In the genomic region with DNA sequence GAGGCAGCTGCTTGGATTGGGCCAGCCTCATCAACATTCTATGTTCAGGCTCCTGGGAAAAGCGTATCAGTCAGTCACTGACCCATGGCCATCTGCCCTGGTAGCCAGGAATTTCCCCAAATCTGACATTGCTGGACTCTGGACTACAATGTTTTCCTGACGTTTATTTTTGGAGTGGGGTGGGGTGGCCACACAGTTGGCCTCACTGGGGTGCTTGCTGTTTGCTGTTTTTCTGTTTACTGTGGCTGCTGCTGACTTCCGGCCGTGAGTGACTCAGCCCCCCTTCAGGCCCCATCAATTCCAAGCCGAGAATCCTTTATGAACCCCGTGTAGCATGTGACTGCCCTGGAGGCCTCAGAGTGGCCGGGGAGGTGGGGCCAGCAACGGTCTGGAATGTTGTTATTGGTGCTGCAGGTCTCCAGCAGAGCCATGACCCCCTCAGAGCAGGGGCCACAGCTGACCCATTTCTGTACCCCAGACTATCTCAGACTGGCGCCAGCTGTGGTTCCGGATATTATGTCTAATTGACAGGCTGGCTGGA, we compare ENCODE assay signal across 8 mouse cellular contexts. TPM values are rescaled to one million over a fixed set of nuclear protein-coding genes. Genes with fewer than 3 reads are reported as not detected.
DNase-seq lines count a peak whose midpoint lies in the region; ATAC-seq and TF ChIP-seq lines count a peak whose summit lies in the region.

No protein-coding gene starts in this region.

- intact Hi-C loops in left cerebral cortex, adult 2 months (cut with DNase I) = loop anchor here (5.0 kb wide), 1 partner anchor 104 kb away; no protein-coding TSS in a partner anchor

- H3K4me2 ChIP-seq in heart, embryonic 14.5 days (ENCODE audit: low read length) = peak overlapping the region; percentile 23
- no peak overlapping the region for H3K4me2 ChIP-seq in neural tube, embryonic 13.5 days

- no peaks in the 10 kb centered on the region for H3K9me3 ChIP-seq in heart, embryonic 14.5 days (ENCODE audit: control insufficient read depth, low read length)
- no peaks in the 10 kb centered on the region for H3K9me3 ChIP-seq in limb, embryonic 10.5 days (replicated peaks)
- no peaks in the 10 kb centered on the region for H3K9me3 ChIP-seq in neural tube, embryonic 13.5 days

- H3K9ac ChIP-seq in heart, embryonic 14.5 days (ENCODE audit: low read length) = peak overlapping the region; percentile 25; the same call in 1 of the 2 replicates
- no peak overlapping the region for H3K9ac ChIP-seq in neural tube, embryonic 13.5 days

- peak overlapping the region; percentile 17 to 56; a peak in 3 of 4 replicates for H3K27ac ChIP-seq in heart, embryonic 14.5 days (replicated peaks in 1 of 2; ENCODE audit: control insufficient read depth in 1 of 2, insufficient read depth in 1 of 2, low read depth in 2 of 2, low read length in 2 of 2)
- peak overlapping the region; percentile 53 for H3K27ac ChIP-seq in limb, embryonic 10.5 days
- 0 out of 2 replicates have a peak overlapping the region, but pooled peaks have one; percentile 46 for H3K27ac ChIP-seq in neural tube, embryonic 13.5 days (replicated peaks)
- no peak overlapping the region for H3K27ac ChIP-seq in left cerebral cortex, adult 2 months

- no peak overlapping the region for H3K4me3 ChIP-seq in heart, embryonic 14.5 days (ENCODE audit: control insufficient read depth in 1 of 2, insufficient read depth in 1 of 2, low read depth in 1 of 2, low read length in 2 of 2)
- no peak overlapping the region for H3K4me3 ChIP-seq in limb, embryonic 10.5 days
- H3K4me3 ChIP-seq in neural tube, embryonic 13.5 days = no peak overlapping the region
- H3K4me3 ChIP-seq in left cerebral cortex, adult 2 months = no peak overlapping the region

- WGBS in heart, embryonic 14.5 days = 23% methylated on average over 10 of the region's 10 CpGs
- 39% methylated on average over 10 of the region's 10 CpGs for WGBS in limb, embryonic 10.5 days
- 24% methylated on average over 10 of the region's 10 CpGs for WGBS in neural tube, embryonic 13.5 days

- TF ChIP-seq CTCF in left cerebral cortex, adult 2 months (IDR thresholded peaks at IDR 0.05) = no peak

- peak; percentile 66 for DNase-seq in 416B (ENCODE audit: low read depth)
- DNase-seq in Muller cell, postnatal 12 days (ENCODE audit: inconsistent ontology term) = peak; percentile 94
- peak; percentile 42 for DNase-seq in limb, embryonic 10.5 days (ENCODE audit: low spot score)
- DNase-seq in gastrocnemius, adult 18-20 months (ENCODE audit: low spot score) = no peak
- DNase-seq in left cerebral cortex, adult 2 months (ENCODE audit: extremely low spot score in 1 of 2, low spot score in 2 of 2) = no peak
- DNase-seq in cerebellum, adult 11 months = no peak

- peaks cover 16 to 23% of the 10 kb centered on the region in 2 experiments for H3K4me1 ChIP-seq in heart, embryonic 14.5 days (ENCODE audit: control insufficient read depth in 2 of 2, insufficient read depth in 2 of 2, low read length in 2 of 2)
- H3K4me1 ChIP-seq in limb, embryonic 10.5 days = peaks cover 45% of the 10 kb centered on the region
- H3K4me1 ChIP-seq in neural tube, embryonic 13.5 days (replicated peaks) = peaks cover 32% of the 10 kb centered on the region

- no peaks in the 10 kb centered on the region for H3K36me3 ChIP-seq in heart, embryonic 14.5 days (ENCODE audit: control insufficient read depth, insufficient read depth, low read length)
- H3K36me3 ChIP-seq in limb, embryonic 10.5 days = peaks cover under 1% of the 10 kb centered on the region; the same call in 1 of the 2 replicates
- no peaks in the 10 kb centered on the region for H3K36me3 ChIP-seq in neural tube, embryonic 13.5 days

- ATAC-seq in heart, embryonic 14.5 days (ENCODE audit: insufficient number of reproducible peaks, insufficient read depth, low FRiP score, low read depth) = no peak; the same call in 1 of the 2 replicates
- ATAC-seq in neural tube, embryonic 13.5 days (ENCODE audit: low read depth) = peak; percentile 10; the same call in 1 of the 2 replicates

- H3K27me3 ChIP-seq in heart, embryonic 14.5 days (ENCODE audit: control insufficient read depth, insufficient read depth, low read length) = no peaks in the 10 kb centered on the region
- 0 out of 2 replicates have a peak, but pooled peaks cover 3% of the 10 kb centered on the region for H3K27me3 ChIP-seq in limb, embryonic 10.5 days (ENCODE audit: low read depth, poor library complexity, severe bottlenecking)
- peaks cover 32% of the 10 kb centered on the region for H3K27me3 ChIP-seq in neural tube, embryonic 13.5 days

RNA-seq across cellular contexts. Expression of a gene that starts 2.5 kb away (rescaled TPM):
- 20.0 and 24.0 TPM in 2 replicates for polyA plus RNA-seq in heart, embryonic 14.5 days (2014; fragmentation: Nextera tagmentation; extraction: Ambion mirVana)
- 24.7 and 32.9 TPM in 2 replicates for polyA plus RNA-seq in limb, embryonic 10.5 days (2016; fragmentation: Nextera tagmentation; extraction: Ambion mirVana)
- 8.5 and 10.1 TPM in 2 replicates for polyA plus RNA-seq in neural tube, embryonic 13.5 days (2015; fragmentation: Nextera tagmentation; extraction: Ambion mirVana)
- total RNA-seq in gastrocnemius, adult 18-20 months (2021) = under 1 TPM; 0.27 to 0.31 TPM
- 1 to 10 TPM in 1 of 2 experiments, under 1 TPM in 1; 0.75 to 1.2 TPM for total RNA-seq in left cerebral cortex, adult 2 months (2021)

RNA-seq across cellular contexts. Expression of a gene that starts 35.6 kb away (rescaled TPM):
- polyA plus RNA-seq in heart, embryonic 14.5 days (2014; fragmentation: Nextera tagmentation; extraction: Ambion mirVana) = 0.88 and 0.95 TPM in 2 replicates
- polyA plus RNA-seq in limb, embryonic 10.5 days (2016; fragmentation: Nextera tagmentation; extraction: Ambion mirVana) = 0.53 and 0.95 TPM in 2 replicates
- polyA plus RNA-seq in neural tube, embryonic 13.5 days (2015; fragmentation: Nextera tagmentation; extraction: Ambion mirVana) = 2.7 and 4.2 TPM in 2 replicates
- total RNA-seq in gastrocnemius, adult 18-20 months (2021) = 1 to 10 TPM; 1.9 to 2.1 TPM
- 10 to 100 TPM; 36.8 to 39.8 TPM for total RNA-seq in left cerebral cortex, adult 2 months (2021)

RNA-seq across cellular contexts. Expression of a gene that starts 43.6 kb away (rescaled TPM):
- polyA plus RNA-seq in heart, embryonic 14.5 days (2014; fragmentation: Nextera tagmentation; extraction: Ambion mirVana) = 35.7 and 42.7 TPM in 2 replicates
- polyA plus RNA-seq in limb, embryonic 10.5 days (2016; fragmentation: Nextera tagmentation; extraction: Ambion mirVana) = 67.6 and 77.9 TPM in 2 replicates
- polyA plus RNA-seq in neural tube, embryonic 13.5 days (2015; fragmentation: Nextera tagmentation; extraction: Ambion mirVana) = 38.2 and 41.5 TPM in 2 replicates
- total RNA-seq in gastrocnemius, adult 18-20 months (2021) = 10 to 100 TPM; 33.4 to 36.8 TPM
- 10 to 100 TPM; 73.2 to 92.3 TPM for total RNA-seq in left cerebral cortex, adult 2 months (2021)

RNA-seq across cellular contexts. Expression of a gene that starts 56.7 kb away (rescaled TPM):
- polyA plus RNA-seq in heart, embryonic 14.5 days (2014; fragmentation: Nextera tagmentation; extraction: Ambion mirVana) = not detected in 2 replicates
- not detected in 2 replicates for polyA plus RNA-seq in limb, embryonic 10.5 days (2016; fragmentation: Nextera tagmentation; extraction: Ambion mirVana)
- not detected in 2 replicates for polyA plus RNA-seq in neural tube, embryonic 13.5 days (2015; fragmentation: Nextera tagmentation; extraction: Ambion mirVana)
- total RNA-seq in gastrocnemius, adult 18-20 months (2021) = not detected
- total RNA-seq in left cerebral cortex, adult 2 months (2021) = not detected

Comparison
In these comparisons a context has a peak if more than half of its experiments do, and no peak if none do; other contexts are left out.
1. DNase-seq: peak in 416B (single experiment), Muller cell, postnatal 12 days (single experiment) and limb, embryonic 10.5 days (single experiment); none in gastrocnemius, adult 18-20 months (single experiment), left cerebral cortex, adult 2 months (0 of 2) and cerebellum, adult 11 months (single experiment).